Mouse (Mus musculus) lung, postnatal 4 days (tissue): ENCODE data around the gene Olfr538.
"Not testable (repeated sequence)": the region's sequence is repeated elsewhere in the genome, so short reads cannot be mapped to it uniquely, and the experiment has no call there.

ENCODE experiments used
- DNase-seq, 2 experiments: peaks; one replicate each; pipeline ENCODE4 v3.0.0; 2021

Gene Olfr538

GRCm38 (mm10) chr7:140567586-140567985 lies at the start of gene Olfr538:
Olfr538 (plus strand) TSS chr7:140567886.
- no peak for DNase-seq

- no peak for DNase-seq
Measured at GRCm38 (mm10) chr7:140539746-140540145, 27.9 kb upstream of the Olfr538 start.

GRCm38 (mm10) chr7:140600969-140601368 lies 33.3 kb downstream of the Olfr538 start, which contains the start of gene Olfr46:
Olfr46 (plus strand) TSS chr7:140601269.
- not testable (repeated sequence) for DNase-seq
